19 mouse cellular contexts compared by ENCODE assay signal in the genomic region with DNA sequence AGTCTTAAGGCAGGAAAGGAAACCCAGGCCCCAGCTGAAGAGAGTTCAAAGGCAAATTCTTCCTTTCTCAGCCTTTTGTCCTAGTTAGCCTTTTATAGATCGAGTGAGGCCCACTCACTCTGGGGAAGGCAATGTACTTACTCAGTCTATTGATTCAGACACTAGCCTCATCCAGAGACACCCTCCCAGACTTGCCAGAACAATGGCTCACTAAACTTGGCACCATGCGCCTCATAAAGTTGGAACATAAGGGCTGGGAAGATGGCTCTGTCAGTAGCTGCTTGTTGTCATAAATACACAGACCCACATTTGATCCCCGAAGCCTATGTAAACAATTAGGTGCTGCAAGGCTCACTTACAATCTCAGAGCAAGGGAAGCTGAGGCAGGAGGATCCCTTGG.
DNase-seq lines count a peak whose midpoint lies in the region; ATAC-seq lines count a peak whose summit lies in the region.
"Had no signal": no experiment of that assay in that cellular context is flagged by ENCODE, and none has a peak within 500 bp of the region (broad histone marks: within the 10 kb centered on the region; RNA-seq: fewer than 3 reads in every experiment).

No protein-coding gene starts in this region.

- ATAC-seq in megakaryocyte progenitor cell, adult 5-6 weeks (replicated peaks; ENCODE audit: poor library complexity) = no peak
- ATAC-seq: forebrain, embryonic 13.5 days; forebrain, embryonic 16.5 days had no signal

- DNase-seq in layer of hippocampus, adult 11-12 months (ENCODE audit: low spot score) = peak; percentile 45
- DNase-seq in layer of hippocampus, adult 9-10 months (ENCODE audit: low spot score) = no peak
- DNase-seq in right cerebral cortex, adult 18-20 months = peak; percentile 47
- DNase-seq in right cerebral cortex, postnatal 4 days = no peak
- DNase-seq in layer of hippocampus, adult 9-11 months = peak; percentile 70
- DNase-seq in kidney, adult 9 months = no peak
- DNase-seq: adrenal gland, adult 2 months; adrenal gland, postnatal 14 days; B cell, adult 2 months; cerebellum, adult 11-12 months; cerebellum, adult 8-10 months; cerebellum, postnatal 10 days; gastrocnemius, postnatal 25 days; heart, adult 18-20 months; heart, postnatal 14 days; heart, postnatal 4 days had no signal

Comparison
In these comparisons a context has a peak if more than half of its experiments do, and no peak if none do; other contexts are left out.
1. DNase-seq: peak in layer of hippocampus, adult 11-12 months (single experiment), right cerebral cortex, adult 18-20 months (single experiment) and layer of hippocampus, adult 9-11 months (single experiment); none in layer of hippocampus, adult 9-10 months (single experiment), right cerebral cortex, postnatal 4 days (single experiment) and kidney, adult 9 months (single experiment).